Mouse (Mus musculus) 3134 (cell line): ENCODE data around the gene Nefh.

Source experiments
- DNase-seq: peaks from one replicate; pipeline ENCODE4 v3.0.0-alpha.2; 2011; ENCODE audit warnings: low spot score; ENCODE audit not compliant: insufficient read length; ENCODE audit errors: extremely low read depth

Gene Nefh

DNA sequence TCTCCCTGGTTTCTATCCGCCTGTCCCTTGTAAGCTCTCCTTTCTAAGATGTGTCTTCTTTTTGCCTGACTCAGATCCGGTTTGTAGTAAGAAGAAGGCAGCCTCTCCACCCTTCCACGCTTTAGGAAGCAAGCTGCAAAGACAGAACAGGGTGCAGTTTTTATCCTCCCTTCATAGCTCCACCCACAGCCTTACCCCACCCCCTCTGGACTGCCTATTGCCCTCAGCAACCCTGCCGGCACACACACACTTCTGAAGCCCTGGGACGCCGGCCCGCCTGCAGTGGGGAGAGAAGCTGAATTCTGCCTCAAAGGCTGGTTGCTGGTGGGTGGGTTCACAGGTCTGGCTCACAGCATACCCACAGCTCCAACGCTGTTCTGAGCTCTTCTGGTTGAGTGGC is 6.1 kb upstream of the Nefh start:
- DNase-seq: no peak

DNA sequence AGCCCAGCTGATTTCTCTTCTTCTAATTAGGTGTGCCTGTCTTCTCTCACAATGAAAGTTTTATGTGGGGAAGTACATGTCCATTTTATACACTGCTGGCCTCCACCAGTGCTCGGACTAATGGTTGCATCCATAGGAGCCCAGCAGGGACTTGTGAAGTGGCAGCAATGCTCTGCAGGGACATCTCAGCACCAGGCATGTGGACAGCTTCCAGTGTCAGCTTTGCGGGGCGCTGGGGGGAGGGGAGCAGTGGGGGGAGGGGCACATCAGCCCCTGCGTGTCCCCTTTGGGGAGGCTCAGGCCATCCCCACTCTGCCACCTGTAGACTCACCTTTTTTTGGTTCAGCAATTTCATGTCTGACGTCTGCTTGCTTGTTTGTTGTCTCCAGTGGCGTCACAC is 5.5 kb upstream of the Nefh start:
- no peak for DNase-seq

DNA sequence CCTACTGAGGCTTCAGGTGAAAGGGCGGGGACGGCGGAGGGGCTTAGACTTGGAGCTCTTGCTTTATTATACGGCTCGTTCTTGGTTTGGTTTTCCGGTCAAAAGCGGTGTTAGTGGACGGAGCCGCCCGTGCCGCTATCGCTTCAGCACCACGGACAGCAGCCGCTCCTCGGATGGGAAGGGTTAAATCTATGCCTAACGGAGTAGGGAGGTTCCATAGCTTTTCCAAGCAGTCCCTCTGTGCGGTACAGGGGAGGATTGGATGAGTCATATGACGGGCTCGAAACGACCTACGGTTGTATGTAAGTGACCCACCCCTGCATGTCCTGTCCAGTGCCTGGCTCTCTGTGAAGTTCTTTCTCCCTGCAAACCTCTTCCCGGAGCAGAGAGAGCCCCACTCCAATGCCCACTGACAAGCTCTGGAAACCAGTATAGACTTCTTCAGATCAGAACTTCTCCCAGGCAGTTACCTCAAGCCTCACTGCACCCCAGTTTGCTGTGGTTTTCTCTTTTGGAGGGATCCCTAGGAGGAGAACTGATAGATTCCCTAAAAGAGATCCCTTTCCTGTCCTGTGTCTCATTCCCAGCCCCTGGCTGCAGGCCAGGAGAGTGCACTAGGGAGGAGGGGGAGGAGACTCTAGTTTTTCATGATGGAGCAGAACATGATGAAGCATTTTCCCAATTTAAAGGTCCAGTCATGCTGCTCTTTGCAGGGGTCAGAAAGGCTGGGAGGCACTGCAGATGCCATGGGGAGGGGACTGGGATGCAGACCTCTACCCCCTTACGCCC is 1.6 kb upstream of the Nefh start:
- no peak for DNase-seq

DNA sequence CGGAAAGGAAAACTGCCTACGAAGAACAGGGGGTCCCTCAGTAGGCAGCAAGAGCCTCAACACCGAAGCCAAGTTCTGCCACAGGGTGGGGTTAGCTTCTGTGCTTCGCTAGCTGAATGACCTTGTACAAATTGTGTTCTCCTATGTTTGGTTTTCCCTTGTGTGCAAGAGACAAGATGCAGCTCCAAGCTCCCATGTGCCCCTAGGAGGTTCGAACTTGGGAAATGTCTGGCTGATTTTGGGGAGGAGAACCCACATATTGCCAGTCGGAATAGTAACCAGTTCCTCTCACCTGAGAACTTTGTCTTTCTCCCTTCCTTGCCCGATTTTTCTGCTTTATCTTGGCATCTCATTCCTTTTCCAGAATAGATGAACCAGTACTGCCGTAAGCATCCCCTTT is 928 bp upstream of the Nefh start:
- no peak for DNase-seq

DNA sequence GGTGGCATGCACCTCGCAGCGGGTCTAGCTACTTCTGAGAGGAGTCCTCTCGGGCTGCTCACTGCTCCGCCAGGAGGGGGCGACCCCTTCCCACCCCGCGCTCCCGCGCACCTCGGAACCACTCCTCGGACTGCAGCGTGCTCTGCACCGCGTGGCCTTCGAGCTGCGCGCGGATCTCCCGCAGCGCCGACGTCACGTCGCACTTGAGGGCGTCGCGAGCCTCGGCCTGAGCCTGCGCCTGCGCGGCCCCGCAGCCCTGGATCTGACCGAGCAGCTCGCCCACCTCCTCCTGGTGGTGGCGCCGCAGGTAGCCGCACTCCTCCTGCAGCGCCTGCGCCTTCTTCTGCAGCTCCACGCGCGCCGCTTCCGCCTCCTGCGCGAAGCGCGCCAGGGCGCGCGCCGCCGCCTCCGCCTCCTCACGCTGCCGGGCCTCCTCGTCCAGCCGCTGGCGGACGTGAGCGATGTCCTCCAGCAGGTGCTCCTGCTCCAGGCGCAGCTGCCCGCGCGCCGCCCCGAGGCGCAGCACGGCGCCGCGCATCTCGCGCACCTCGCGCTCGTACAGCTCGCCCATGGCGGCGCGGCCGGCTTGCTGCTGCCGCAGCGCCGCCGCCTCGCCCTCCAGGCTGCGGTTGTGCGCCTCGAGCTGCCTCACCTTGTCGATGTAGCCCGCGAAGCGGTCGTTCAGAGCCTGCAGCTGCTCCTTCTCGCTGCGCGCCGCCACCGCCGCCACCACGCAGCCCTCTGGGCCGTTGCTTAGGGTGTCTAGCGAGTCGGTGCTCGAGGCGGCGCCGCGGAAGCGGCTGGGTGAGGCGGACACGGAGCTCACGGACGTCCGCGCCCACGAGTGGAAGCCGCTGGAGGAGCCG is 684 bp downstream of the Nefh start:
- no peak for DNase-seq

DNA sequence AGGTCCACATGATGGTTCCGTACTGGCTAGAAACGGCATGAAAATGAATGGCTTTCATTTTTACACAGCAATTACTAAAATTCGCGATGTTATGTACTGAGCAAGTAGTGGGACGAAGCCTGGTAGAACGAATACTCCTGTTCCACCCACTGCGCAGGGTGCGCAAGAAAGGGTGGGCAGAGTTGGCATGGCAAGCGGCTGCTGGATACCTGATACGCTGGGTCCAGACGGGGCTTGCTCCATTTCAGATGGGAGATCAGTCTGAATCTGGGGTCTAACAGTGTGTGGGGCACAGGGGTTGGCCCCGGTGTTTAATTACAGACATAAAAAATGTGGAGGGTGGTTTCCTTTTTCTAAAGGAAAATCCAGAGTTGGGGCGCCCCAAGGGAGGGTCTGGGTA is 1.3 kb downstream of the Nefh start:
- no peak for DNase-seq

DNA sequence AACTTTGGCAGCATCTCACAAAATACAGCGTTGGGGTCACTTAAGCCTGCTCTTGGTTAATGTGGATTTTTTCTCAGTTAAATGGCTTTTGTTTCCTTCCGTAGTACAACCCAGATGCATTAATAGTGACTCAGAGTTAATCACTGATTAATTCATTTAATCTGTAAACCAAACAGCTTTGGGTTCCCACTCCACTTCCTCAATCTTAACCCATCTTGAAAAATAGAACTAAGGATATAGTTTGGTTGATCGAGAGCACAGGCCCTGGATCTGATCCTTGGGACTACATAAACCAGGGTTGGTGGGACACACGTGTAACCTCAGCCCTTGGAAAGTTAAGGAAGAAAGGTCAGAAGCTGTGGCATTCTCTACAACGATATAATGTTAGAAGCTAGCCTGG is 11.6 kb downstream of the Nefh start:
- DNase-seq: no peak

DNA sequence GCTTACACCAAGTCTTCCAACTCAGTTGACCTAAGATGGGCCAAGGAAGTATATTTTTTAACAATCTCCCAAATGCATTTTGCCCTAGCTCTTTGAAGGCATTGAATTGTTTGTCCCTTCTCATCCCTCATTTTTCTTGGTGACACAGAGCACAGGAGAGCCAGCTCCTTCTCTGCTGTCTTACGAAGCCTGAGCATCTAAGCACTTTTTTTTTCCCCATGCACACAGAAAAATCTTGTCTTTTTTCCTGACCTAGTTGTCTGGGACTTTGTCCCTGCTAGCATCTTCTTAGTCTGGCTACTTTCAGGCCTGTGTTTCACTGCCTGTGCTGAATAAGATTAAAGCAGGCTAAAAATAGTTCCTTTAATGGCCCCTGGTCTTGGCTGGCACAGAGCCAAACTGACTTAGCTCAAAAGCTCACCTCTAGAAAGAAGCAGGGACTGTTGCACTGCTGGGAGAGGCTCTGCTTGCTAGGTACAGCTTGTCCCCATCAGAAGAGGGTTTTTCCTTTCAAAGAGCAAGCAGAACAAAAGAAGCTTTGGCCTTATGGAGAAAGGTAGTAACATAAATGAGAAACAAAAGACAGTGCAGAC is 16.8 kb downstream of the Nefh start:
- no peak for DNase-seq

DNA sequence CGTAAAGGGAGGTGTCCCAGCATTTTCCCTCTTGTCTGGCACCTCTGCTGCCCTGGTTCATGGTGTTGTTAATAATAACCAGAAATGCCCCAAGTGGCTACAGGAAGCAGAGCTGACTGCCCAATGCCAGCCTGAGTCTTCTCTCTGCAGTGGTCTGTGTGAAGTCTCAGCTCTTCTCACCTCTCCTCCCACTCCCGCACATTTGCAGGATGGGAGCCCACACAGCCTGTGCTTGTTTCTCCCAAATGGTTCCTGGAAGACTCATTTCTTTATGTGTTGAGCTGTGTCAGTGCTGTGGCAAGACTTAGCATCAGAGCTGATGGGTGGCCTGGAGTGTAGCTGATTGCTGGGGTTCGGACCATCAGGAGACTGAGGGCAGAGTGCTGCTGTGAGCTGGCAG is 20.6 kb downstream of the Nefh start:
- DNase-seq: no peak

DNA sequence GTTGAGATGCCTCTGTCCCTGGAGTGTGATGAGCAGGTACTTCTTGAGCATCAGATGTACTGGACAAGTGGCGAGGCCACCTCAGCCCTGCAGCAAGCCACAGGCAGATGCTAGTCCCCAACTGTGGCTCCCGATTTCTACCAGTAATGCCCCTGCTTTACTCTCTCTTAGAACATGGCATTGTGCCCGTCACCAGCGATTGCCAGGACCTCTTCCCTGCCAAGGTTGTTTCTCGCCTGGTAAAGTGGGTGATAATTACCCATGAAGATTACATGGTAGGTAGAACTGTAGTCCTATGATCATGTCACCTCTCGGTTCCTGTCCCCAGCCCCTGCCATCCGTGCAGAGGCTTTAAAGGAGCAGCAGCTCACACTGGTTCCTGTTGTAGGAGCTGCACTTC is 26.1 kb downstream of the Nefh start:
- no peak for DNase-seq

DNA sequence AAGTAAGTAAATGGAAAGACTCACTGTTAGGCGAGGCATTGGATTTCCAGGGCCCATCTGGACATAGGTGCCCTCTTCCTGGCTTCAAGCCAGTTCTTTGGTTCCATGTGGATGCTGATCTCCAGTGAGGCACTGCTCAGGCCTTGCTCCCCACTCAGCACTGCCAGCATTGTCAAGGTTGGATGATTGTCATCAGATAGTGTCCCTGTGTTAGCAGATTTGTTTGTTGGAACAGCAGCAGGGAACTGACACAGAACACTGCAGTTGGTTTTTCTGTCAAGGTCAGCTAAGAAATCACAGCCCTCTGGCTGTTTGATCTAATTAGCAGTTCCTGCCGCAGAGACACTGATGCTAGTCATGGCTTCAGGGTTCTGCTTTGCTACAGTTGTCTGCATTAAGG is 26.6 kb downstream of the Nefh start:
- DNase-seq: no peak

DNA sequence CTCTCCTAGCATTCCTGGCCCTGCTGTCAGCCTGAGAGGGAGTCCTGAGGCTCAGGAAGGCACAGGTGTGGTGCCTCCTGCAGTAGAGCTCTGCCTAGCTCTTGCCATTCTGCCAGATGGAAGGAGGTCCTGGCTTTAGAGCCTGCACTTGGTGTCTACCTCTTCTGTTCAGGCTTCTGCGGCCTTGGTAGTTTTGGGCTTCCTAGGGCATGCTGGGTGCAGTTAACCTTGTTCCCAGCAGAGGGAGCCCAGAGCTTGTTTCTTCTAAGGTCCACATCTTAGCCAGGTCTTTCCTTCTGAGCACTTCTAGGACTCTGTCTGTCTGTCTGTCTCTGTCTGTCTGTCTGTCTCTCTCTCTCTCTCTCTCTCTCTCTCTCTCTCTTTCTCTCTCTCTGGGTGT is 31.8 kb downstream of the Nefh start:
- peak; percentile 18 for DNase-seq

DNA sequence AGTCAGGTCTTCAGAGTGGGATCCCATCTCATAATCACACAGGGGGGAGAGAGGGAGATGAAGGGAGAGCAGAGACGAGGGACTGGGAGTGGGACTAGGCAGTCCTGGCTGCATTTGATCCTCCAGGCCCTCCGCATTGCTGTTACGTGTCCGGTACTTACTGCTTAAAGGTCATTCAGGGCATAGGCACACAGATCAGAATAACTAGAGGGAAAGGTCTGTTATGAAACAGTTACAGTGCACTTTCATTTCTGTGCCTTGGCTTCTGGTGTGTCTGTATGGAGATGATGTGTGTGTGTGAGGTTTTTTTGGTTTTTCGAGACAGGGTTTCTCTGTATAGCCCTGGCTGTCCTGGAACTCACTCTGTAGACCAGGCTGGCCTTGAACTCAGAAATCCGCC is 41.6 kb downstream of the Nefh start:
- DNase-seq: no peak

DNA sequence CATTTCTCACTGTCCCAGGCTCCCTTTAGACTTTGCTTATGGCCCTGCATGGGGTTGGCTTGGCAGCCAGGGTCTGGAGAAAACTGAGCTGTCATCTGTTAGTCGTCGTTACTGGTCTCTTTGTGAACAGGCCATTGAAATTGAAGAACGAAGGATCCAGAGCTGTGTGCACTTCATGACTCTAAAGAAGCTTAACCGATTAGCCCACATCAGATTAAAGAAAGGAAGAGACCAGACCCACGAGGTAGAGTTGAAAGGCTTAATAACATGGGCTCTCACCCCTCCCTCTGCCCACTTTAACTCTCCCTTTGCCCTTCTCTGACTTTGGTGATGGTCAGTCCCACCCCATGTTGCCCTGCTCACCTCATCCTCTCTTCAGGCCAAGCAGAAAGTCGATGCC is 45.9 kb downstream of the Nefh start:
- no peak for DNase-seq

DNA sequence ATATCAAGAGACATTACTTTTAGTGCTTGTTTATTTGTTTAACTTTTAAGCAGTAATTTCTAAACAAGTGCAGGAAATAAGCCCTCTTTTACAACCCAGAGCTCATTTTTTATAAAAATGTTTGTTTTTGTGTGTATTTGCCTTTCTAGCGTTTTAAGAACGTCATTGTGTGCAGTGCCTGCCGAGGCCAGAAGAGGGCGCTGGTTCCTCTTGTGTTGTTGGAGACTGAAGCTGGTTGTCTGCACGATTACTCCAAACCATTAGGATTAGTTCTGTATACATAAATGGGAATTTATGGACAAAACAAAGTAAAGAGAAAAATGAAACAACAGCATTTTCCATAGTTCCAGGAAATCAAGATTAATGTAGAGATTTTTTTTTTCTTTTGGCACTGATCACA is 47.4 kb downstream of the Nefh start:
- no peak for DNase-seq

DNA sequence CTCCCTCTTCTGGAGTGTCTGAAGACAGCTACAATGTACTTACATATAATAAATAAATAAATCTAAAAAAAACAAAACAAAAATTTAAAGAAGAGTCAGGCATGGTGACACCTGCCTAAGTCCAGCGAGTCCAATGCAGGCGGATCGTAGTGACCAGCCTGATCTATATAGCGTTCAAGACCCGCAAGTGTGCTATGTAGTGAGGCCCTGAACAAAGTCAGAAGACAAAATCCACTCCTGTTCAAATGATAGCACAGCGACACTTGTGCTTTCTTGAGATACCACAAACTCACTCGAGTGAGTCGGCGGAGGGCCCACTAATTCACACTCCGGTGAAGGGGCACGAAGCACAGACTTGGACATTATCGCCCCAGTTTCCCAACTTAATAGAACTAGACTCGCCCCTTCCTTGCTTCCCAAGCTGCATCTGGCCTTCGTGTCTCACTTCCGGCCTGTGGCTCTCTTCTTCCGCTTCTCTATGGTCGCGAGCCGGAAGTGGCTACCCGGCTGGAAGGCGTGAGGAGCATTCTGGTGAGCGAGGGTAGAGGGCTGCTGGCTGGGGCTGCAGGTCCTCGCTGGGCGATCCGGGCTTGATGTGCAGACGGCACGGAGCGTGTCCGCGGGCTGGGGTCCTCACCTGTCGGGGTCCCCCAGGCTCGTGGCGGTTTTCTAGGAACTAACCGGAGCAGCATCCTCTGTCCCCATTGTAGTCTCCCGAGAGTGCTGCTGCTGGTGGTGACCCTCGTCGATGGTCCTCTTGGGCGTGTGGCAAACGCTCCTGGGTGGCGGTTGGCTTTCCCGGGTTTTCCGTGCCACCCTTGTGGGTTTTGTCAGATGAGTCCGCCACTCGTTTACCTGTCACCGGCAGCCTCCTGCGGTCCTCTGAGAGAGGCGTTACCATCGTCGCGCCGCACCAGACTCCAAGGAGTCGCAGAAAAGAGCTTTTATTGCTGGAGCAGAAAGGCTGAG is 52.7 kb downstream of the Nefh start, which contains the start of gene Thoc5:
Gene Thoc5 (plus strand): TSS at position 473 of the 969 bp plus-strand sequence.
- peak; percentile 83 for DNase-seq
